Mouse (Mus musculus) megakaryocyte, embryonic 14.5 days (primary cell): ENCODE measurements around the gene Thap7. TPM values are rescaled to one million over a fixed set of nuclear protein-coding genes. Genes with fewer than 3 reads are reported as not detected.

Experiments used
- H3K27me3 ChIP-seq: replicated peaks from 2 replicates; pipeline ENCODE3; 2012; ENCODE audit warnings: inconsistent platforms
- H3K36me3 ChIP-seq: replicated peaks from 2 replicates; pipeline ENCODE3; 2012; ENCODE audit warnings: low read length, inconsistent platforms, mixed read lengths
- H3K4me1 ChIP-seq: 2 replicates; pipeline ENCODE4 v1.6.1; 2012; ENCODE audit warnings: inconsistent platforms
- H3K4me3 ChIP-seq: replicated peaks from 2 replicates; pipeline ENCODE3; 2012; ENCODE audit warnings: moderate library complexity, mild to moderate bottlenecking, inconsistent platforms
- H3K9me3 ChIP-seq: 2 replicates; pipeline ENCODE4 v1.6.1; 2012; ENCODE audit warnings: inconsistent platforms
- FLI1 ChIP-seq: IDR thresholded peaks from 2 replicates; pipeline ENCODE4 v1.6.1; 2012; ENCODE audit warnings: low read length, inconsistent platforms, mixed read lengths
- GATA1 ChIP-seq: IDR thresholded peaks from 3 replicates; pipeline ENCODE4 v1.6.1; 2012; ENCODE audit warnings: mixed read lengths, low read length, inconsistent platforms, borderline replicate concordance
- polyA plus RNA-seq: library from polyadenylated mRNA; stranded (reverse); fragments of >175 nt; gene quantifications from 2 replicates; pipeline ENCODE4 v1.2.3, GENCODE M21; 2012; ENCODE audit warnings: low replicate concordance; ENCODE audit not compliant: insufficient read depth

The Thap7 gene
- 163 and 262 TPM in 2 replicates for polyA plus RNA-seq

DNA sequence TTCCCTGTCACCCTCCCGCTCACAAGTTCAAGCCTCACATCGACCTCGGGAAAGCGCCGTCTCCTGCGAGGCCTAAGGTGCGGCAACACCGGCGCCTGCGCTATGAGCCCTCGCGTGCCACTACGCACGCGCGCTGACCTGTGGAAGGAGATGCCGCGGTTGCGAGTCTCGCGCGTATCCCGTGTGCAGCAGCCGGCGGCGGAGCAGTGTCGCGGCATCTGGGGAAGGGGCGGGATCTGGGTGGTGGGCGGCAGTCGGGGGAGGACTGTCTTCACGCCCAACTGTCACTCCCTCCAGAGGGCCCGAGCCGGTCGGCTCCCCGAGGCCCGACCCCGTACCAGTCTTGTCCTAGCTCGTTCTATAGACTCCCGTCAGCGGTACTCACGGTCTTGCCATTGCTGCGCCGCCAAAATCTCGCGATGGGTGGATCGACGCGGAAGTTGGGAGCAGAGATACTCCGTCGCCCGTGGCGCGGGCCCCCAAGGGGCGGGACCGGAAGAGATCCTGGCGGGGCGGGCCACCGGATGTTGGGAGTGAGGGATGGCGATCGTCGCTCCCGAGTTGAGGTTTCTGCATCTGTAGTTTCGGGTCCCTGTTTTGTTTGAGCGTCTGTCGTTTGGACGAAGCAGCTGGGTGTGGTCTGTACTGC lies at the start of gene Thap7:
Thap7 (minus strand) TSS at position 497 of the 649 bp plus-strand sequence.
- Histone ChIP-seq H3K36me3 (peaks cover 36% of the 10 kb centered on the region), H3K4me1 (peaks cover 38% of the 10 kb centered on the region), H3K27me3 (no peaks in the 10 kb centered on the region), H3K4me3 (peak within 1 kb of the TSS; percentile 98), H3K9me3 (no peaks in the 10 kb centered on the region)
- TF ChIP-seq FLI1 (peak; percentile 66; the same call in 1 of the 2 replicates), GATA1 (no peak)

DNA sequence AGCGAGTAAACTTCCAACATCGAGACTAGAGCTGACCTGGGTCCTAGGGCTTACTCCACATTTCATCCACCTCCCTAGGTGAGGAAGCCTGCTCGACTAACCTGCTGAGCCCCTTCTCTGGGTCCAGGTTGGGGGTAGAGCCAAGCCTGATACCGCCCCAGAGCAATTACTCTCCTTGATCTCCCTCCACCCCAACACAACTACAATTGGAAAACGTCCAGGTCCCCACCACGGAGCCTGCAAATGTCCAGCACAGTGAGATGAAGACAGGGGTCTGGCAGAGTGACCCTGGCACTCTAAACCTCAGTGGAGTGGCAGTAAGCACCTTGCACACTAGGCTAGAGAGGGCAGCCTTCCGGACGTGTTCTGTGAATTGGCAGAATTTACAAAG lies 45.9 kb upstream of the Thap7 start:
- no peaks in the 10 kb centered on the region for H3K36me3 ChIP-seq
- TF ChIP-seq GATA1 (no peak), FLI1 (no peak)
- H3K9me3 ChIP-seq = no peaks in the 10 kb centered on the region; the same call in 1 of the 2 replicates
- peaks cover 22% of the 10 kb centered on the region for H3K4me1 ChIP-seq
- H3K27me3 ChIP-seq = peaks cover 64% of the 10 kb centered on the region
- peak overlapping the region; percentile 92 for H3K4me3 ChIP-seq

DNA sequence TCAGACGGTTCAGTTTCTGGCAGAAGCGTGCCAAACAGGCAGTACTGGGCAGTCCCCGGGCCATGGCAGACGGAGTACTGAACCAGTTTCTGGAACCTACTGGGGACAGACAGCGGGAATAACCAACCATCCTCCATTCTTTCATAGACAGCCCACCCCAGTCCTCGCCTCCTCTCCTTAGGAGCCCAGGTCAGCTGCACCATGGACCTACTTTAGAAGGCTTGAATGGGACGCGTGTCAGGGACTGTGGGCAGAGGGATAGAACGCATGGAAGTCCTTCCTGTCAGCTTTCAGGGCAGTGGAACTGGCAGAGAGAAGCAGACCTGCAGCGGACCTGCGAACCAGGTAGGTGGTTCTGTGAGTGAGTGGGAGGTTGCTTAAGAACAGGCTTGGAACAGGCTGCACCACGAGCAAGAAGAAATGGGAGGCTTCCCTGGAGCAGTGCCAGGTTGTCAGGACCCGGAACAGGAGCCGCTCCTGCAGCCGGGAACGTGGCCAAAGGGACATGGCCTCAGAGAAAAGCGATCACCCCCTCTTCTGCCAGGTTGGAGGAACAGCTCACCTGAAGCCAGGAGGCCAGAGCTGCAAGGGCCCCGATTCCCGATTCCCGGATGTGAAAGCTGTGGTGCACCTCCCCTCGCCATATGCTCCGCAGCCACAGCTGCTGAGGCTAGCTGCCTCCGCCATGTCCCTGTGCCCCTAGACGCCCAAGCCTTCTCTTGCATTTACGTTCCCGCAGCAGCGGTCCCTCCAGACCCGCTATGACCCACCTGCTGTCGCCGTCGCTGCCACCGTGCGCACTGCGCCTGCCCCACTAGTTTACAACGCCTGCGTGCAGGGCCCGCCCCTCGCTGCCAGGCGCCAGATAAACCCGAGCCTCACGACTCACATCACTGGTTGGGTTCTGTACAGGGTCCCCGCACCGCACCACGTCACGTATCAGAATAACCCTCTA lies 45.2 kb upstream of the Thap7 start:
- peak overlapping the region; percentile 92 for H3K4me3 ChIP-seq

DNA sequence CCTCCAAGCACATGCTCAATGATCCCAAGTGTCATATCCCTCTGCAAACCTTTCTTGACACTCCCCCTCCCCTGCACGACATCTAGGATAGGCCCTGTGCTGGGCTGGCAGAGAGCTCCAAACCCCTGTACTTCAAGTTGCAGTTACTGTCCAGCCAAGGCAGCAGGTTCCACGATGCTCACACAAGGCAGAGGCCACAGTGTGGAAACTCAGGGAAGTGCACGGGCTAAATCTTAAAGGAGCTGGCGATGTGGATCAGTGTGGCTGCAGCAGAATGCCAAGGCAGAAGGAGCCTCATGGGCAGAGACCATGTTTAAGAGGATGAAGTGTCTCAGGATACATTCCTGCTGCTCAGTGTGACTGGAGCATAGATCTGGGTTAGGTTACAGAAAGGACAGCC lies 35.2 kb upstream of the Thap7 start:
- peaks cover 3% of the 10 kb centered on the region for H3K9me3 ChIP-seq
- no peaks in the 10 kb centered on the region for H3K36me3 ChIP-seq
- H3K4me1 ChIP-seq = peaks cover 39% of the 10 kb centered on the region
- H3K4me3 ChIP-seq = no peak overlapping the region
- H3K27me3 ChIP-seq = peaks cover 68% of the 10 kb centered on the region
- no peak for TF ChIP-seq FLI1
- TF ChIP-seq GATA1 = no peak

More for the DNA sequence above, 45.2 kb upstream of the Thap7 start:
- Histone ChIP-seq H3K36me3 (no peaks in the 10 kb centered on the region), H3K27me3 (peaks cover 71% of the 10 kb centered on the region), H3K9me3 (no peaks in the 10 kb centered on the region; the same call in 1 of the 2 replicates), H3K4me1 (peaks cover 22% of the 10 kb centered on the region)
- TF ChIP-seq FLI1 = no peak
- no peak for TF ChIP-seq GATA1

DNA sequence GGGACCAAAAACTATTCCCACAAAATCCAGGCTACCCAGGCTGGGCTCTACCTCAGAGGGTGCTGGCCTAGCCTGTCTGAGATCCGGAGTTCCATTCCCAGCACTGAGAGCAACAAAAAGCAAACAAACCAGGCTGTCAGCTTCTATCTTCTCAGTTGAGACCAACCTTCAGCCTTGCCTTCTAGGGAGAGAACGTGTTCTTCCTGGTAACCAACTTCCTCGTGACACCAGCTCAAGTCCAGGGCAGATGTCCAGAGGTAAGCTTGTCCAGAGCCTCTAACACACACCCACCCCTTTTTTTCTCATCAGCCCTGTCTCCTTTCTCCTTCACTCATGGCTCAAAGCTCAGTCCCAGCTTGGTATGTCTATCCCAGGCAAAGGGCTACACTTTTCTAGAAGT lies 33.8 kb upstream of the Thap7 start:
- H3K4me1 ChIP-seq = peaks cover 47% of the 10 kb centered on the region
- peaks cover 60% of the 10 kb centered on the region for H3K27me3 ChIP-seq
- no peak overlapping the region for H3K4me3 ChIP-seq
- no peaks in the 10 kb centered on the region for H3K36me3 ChIP-seq
- H3K9me3 ChIP-seq = peaks cover 3% of the 10 kb centered on the region
- TF ChIP-seq GATA1 (no peak), FLI1 (no peak)

DNA sequence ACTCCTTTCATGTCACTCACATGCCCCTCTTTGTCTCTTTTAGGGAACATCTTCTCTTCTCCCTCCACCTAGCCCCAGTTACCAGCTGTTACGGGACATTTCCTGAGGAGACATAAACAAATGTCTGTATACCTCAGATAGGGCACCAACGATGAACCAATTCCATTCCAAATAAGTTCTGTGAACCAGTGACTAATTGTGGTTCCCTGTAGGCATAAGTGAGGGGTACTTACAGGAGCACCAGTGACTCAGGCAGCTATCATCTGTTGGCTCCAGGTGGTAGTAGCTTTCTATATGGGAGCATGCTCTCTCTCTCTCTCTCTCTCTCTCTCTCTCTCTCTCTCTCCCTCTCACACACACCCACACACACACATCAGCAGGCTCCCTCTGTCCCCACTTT lies 33.3 kb upstream of the Thap7 start:
- H3K9me3 ChIP-seq = peaks cover 3% of the 10 kb centered on the region
- TF ChIP-seq FLI1 = no peak
- no peak for TF ChIP-seq GATA1
- H3K4me1 ChIP-seq = peaks cover 51% of the 10 kb centered on the region
- peaks cover 62% of the 10 kb centered on the region for H3K27me3 ChIP-seq
- no peaks in the 10 kb centered on the region for H3K36me3 ChIP-seq
- no peak overlapping the region for H3K4me3 ChIP-seq

DNA sequence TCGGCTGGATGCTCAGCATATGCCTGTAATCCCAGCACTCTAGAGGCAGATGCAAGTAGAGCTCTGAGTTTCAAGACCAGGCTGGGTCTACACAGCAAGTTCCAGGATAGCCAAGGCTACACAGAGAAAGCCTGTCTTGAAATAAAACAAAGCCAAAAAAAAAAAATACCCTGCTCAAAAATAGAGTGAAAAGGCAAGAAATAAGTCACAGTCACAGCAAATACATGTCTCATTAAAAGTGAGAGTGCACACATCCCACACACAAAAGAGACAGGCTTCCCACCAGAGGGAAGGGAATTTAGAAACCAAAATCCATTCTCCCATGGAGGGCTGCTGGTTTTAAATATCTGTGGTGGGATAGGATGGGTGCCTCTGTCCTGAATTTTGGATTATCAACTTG lies 32.6 kb upstream of the Thap7 start:
- Histone ChIP-seq H3K4me1 (peaks cover 58% of the 10 kb centered on the region), H3K4me3 (no peak overlapping the region), H3K9me3 (no peaks in the 10 kb centered on the region), H3K27me3 (peaks cover 63% of the 10 kb centered on the region), H3K36me3 (no peaks in the 10 kb centered on the region)
- no peak for TF ChIP-seq GATA1

DNA sequence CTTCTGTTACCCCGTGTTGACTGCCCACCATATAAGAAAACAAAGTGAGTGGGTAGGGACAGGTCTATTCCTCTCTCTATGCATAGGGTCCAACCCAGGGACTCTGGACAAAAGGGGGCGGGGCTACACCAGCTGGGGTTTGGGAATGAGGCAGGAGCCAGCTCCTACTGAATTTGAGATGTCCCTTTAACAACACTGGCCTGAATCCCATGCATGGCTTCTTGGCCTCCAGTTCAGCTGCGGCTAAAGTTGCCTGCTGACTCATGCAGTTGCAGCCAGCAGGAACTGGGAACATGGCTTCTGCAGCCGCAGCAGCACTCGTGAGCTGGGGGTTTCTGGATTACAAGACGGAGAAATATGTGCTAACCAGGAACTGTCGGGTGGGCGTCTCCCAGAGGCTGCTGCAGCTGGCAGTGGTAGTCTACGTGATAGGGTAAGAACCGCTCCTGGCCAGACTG lies 30.8 kb upstream of the Thap7 start, which contains the start of gene P2rx6:
P2rx6 (plus strand) TSS at position 135 of the 458 bp plus-strand sequence.
- Histone ChIP-seq H3K9me3 (no peaks in the 10 kb centered on the region), H3K4me3 (peak within 1 kb of the TSS; percentile 76), H3K27me3 (peaks cover 59% of the 10 kb centered on the region), H3K4me1 (peaks cover 64% of the 10 kb centered on the region), H3K36me3 (no peaks in the 10 kb centered on the region)
- TF ChIP-seq FLI1 = no peak
- TF ChIP-seq GATA1 = no peak

DNA sequence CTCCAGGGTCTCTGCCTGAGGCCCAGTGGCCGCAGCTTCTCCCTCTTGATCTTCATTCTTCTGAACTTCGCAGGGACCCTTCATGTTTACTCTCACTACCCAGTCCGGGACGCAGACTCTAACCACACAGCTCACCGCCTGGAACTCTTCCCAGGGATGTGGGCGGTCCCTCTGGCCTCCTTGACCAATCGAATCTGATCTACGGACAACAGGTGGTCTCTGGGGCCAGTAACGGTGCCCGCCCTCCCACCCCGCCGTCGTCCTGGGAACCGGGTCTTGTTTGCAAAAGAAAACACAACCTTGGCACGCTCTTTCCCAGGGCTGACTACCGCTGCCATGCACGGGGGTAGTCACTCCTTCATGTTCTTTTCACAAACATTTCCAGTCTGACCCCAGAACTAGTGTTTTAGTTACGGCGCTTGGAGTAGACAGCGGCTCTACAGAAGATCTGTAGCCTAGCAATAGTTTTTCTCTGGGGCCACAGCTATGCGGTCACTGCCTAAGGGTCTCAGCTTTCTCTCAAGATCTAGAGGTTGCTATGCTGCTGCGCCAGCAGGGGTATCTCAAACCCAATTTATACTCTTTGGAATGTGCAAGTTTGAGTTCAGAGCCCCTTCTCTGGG lies 30.3 kb upstream of the Thap7 start, which contains the start of gene Lrrc74b:
Lrrc74b (minus strand) TSS at position 120 of the 623 bp plus-strand sequence.
- H3K4me1 ChIP-seq = peaks cover 64% of the 10 kb centered on the region
- peak within 1 kb of the TSS; percentile 76 for H3K4me3 ChIP-seq
- H3K9me3 ChIP-seq = no peaks in the 10 kb centered on the region
- H3K27me3 ChIP-seq = peaks cover 55% of the 10 kb centered on the region
- no peaks in the 10 kb centered on the region for H3K36me3 ChIP-seq
- TF ChIP-seq GATA1 (no peak), FLI1 (no peak)

DNA sequence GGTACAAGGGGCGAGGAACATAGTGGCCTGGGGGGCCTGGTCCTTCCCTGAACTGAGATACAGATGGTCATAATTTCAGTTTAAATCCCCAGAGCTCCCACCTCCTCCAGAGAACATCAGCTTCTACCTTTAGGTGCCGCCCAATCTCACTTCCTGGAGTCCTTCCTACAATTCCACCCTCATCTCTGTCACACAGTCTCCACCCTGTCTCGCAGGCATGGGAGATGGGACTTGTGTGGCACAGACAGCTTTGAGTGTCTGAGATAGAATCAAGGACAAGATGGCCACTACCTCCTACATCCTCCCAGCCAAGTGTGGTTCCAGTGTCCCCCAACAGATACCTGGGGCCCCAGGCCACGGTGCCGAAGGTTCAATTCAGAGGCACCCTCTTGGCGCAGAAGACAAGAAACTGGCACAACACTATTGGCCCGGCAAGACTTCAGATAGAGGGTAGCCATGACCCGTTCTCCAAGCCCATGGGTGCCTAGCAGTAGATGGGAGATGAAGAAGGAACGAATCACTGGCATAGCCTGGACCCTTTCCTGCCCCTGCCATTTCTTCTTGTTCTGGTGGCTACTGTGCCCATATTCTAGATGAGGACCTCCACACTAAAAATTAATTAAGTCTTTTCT lies 28.6 kb upstream of the Thap7 start:
- Histone ChIP-seq H3K27me3 (peaks cover 45% of the 10 kb centered on the region), H3K4me1 (peaks cover 73% of the 10 kb centered on the region), H3K36me3 (no peaks in the 10 kb centered on the region)

More for the DNA sequence above, 28.6 kb upstream of the Thap7 start:
- H3K9me3 ChIP-seq = no peaks in the 10 kb centered on the region
- no peak overlapping the region for H3K4me3 ChIP-seq
- TF ChIP-seq FLI1 = no peak
- TF ChIP-seq GATA1 = no peak
